Mouse (Mus musculus): ENCODE measurements around the gene C1qtnf6. TPM values are rescaled to one million over a fixed set of nuclear protein-coding genes. Genes with fewer than 3 reads are reported as not detected.

Gene C1qtnf6
- polyA plus RNA-seq, 1 experiment = 36.9 TPM

GRCm38 (mm10) chr15:78518221-78518620 is 13.0 kb downstream of the C1qtnf6 start:
- DNase-seq (ENCODE audit: low spot score) = no peak

GRCm38 (mm10) chr15:78515759-78516158 is 15.5 kb downstream of the C1qtnf6 start:
- DNase-seq (ENCODE audit: low spot score) = no peak

GRCm38 (mm10) chr15:78514393-78515146 is 16.6 kb downstream of the C1qtnf6 start:
- DNase-seq (ENCODE audit: low spot score) = peak; percentile 62

- no peak for DNase-seq (ENCODE audit: low spot score)
Observed at GRCm38 (mm10) chr15:78513019-78513418, 18.2 kb downstream of the C1qtnf6 start.

DNA sequence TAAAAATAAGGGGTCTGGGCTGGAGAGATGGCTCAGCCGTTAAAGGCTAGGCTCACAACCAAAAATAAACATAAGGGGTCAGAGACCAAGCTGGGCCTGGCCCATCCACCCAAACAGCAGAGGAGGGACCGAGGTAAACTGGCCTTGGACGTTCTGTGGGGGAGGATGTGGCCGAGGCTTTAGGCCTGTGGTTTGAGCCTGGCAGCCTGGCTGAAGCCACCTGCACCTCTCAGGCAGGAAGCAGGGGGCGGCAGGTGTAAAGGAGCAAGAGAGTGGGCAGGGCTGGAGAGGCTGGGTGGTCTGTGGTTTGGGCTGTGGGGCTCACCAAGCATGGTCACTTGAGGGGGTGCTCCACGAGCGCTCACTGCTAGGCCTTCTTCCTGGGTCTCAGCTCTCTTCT is 19.3 kb downstream of the C1qtnf6 start:
- no peak for DNase-seq (ENCODE audit: low spot score)

DNA sequence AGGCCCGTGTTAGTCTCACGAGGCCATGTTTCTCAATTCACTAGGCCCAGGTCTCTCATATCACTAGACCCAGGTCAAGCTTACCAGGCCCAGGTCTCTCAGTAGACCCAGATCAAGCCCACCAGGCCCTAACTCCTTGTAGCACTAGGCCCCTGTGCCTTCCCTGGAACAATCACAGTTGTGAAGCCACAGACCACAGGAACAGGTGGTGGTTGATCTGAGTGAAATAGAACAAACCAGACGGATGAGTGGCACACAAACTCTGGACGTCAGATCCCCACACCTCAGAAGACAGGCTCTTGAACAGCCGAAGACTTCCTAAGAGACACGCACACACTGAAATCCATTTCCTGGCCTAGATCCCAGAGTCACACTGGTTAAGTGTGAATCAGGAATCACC is 20.5 kb downstream of the C1qtnf6 start:
- DNase-seq (ENCODE audit: low spot score) = no peak

DNA sequence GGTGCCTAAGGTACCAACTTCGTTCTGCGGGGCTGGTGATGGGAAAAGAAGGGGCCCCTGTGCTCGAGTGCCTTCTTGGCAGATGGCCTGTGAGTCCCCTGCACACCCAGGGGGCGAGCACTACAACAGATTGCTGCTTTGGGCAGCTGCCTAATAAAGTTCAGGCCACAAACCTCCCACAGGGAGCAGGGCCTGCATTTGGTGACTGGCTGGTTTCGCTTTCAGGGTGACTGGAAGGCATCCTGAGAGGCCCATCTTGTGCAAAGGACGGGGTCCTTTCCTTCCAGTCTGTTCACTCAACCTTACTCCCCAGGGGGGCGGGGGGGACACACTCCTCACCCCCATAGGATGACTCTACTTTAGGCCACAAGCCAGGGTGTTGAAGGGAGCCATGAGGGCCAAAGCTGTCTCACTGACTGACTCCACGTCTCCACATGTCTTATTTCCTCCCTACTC is 21.1 kb downstream of the C1qtnf6 start:
- DNase-seq (ENCODE audit: low spot score) = no peak

GRCm38 (mm10) chr15:78509297-78509899 is 21.8 kb downstream of the C1qtnf6 start:
- no peak for DNase-seq (ENCODE audit: low spot score)

GRCm38 (mm10) chr15:78508443-78508842 is 22.8 kb downstream of the C1qtnf6 start:
- no peak for DNase-seq (ENCODE audit: low spot score)

- no peak for DNase-seq (ENCODE audit: low spot score)
Observed at GRCm38 (mm10) chr15:78505541-78505940, 25.7 kb downstream of the C1qtnf6 start.

GRCm38 (mm10) chr15:78504816-78505215 is 26.4 kb downstream of the C1qtnf6 start:
- no peak for DNase-seq (ENCODE audit: low spot score)

GRCm38 (mm10) chr15:78504013-78504412 is 27.2 kb downstream of the C1qtnf6 start:
- DNase-seq (ENCODE audit: low spot score) = no peak

DNA sequence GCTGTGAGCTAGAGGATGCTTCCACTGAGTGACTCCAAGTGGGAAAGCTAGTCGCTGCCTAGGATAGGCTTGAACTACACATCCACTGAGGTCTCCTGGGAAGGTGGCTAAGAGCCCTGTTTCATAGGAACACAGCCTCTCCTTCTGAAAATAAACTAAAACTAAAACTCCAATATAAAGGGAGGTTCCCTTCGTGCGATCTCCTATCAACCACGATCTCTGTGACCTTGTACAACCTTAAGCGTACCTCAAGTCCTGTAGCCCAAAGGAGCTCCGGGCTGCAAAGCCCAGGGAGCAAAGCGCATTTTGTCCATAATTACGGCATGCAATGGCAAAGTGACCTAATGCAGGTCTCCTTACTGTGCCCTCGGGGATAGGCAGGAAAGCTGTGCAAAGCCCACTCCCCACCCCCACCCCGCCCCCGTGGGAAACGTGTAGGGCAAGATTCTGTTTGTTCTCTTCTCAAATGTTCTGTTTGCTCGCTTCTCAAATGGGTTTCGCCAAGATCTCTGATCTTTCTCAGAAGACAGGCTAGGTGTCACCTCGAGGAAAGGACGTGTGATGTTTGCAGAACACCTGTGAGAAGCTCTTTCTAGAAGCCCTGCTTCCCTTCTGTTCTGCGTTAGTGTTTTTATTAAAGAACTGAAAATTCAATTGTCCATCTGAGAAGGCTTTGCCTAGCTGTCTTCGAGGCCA is 28.6 kb downstream of the C1qtnf6 start:
- DNase-seq (ENCODE audit: low spot score) = no peak

GRCm38 (mm10) chr15:78494968-78495406 is 36.2 kb downstream of the C1qtnf6 start, which contains the start of gene Il2rb:
Gene Il2rb (minus strand): TSS chr15:78495271.
- DNase-seq (ENCODE audit: low spot score) = no peak

GRCm38 (mm10) chr15:78493401-78494010 is 37.7 kb downstream of the C1qtnf6 start:
- no peak for DNase-seq (ENCODE audit: low spot score)

DNA sequence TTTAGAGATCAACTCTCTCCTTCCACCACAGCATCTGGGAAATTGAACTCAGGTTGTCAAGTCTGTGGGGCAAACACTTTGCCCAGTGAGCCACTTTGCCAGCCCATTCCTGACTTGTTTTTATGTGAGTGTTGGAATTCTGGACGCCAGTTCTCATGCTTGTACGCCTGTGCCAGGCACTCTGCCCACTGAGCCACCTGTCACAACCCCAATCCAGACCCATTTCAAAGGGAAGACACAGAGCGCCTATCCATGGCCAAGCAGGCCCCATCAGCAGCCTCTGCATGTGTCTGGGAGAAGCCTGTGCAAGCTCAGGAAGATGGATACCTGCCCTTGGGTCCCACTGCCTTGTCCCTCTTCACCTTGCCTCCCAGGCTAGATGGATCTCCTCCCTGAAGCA is 39.9 kb downstream of the C1qtnf6 start:
- no peak for DNase-seq (ENCODE audit: low spot score)

GRCm38 (mm10) chr15:78489906-78490305 is 41.3 kb downstream of the C1qtnf6 start:
- no peak for DNase-seq (ENCODE audit: low spot score)

DNA sequence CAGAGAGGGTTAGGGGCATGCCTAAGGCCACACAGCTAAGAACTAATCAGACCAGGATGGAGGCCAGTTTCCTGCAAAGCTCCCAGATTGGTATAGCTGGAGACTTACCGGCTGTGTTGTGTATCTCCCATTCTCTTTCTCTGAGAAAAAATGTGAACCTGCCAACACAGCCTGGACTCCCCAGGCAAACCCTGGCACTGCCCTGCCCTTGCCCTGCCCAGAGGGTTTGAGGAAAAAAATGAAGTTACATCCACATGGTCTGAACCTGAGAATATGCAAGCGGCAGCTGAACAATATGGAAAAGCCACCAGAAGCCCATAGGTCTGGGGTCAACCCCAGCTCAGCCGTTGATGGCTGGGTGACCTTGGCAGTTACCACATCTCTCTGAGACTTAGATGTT is 42.0 kb downstream of the C1qtnf6 start:
- DNase-seq (ENCODE audit: low spot score) = no peak

GRCm38 (mm10) chr15:78487066-78487465 is 44.1 kb downstream of the C1qtnf6 start:
- no peak for DNase-seq (ENCODE audit: low spot score)

DNA sequence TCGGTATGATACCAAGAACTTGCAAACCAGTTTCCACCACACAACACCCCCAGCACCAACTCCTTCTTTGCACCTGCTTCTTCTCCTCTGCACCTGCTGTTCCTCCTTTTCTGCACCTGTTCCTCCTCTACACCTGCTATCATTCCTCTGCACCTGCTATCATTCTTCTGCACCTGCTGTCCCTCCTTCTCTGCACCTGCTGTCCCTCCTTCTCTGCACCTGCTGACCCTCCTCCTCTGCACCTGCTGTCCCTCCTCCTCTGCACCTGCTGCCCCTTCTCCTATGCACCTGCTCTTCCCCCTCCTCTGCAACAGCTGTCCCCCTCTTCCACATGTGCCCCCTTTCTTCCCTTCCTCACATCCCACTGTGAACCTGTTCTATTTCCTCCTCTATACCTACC is 44.7 kb downstream of the C1qtnf6 start:
- no peak for DNase-seq (ENCODE audit: low spot score)

DNA sequence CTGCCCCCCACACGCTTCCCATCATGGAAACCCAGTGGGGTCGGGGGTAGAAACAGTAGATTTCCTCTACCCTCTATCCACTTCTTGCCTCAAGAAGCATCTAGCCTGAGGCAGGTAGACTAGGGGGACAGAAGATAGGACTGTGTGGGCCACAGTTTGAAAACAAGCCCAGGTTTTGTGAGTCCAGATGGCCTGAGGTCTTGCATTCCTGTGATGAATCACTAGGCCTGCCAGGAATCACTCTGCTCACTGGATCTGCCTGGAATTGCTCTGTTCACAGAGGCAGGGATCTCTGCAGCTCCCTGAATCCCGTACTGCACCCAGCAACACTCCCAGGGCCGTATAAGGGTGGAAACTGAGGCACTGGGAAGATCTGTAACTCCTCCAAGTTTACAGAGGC is 47.9 kb downstream of the C1qtnf6 start:
- no peak for DNase-seq (ENCODE audit: low spot score)

- no peak for DNase-seq (ENCODE audit: low spot score)
Observed at GRCm38 (mm10) chr15:78482518-78482917, 48.7 kb downstream of the C1qtnf6 start.

Measured in urinary bladder, adult 2 months (tissue).